Mouse (Mus musculus): Measurements from ENCODE around the gene Fgfrl1. TPM values are rescaled to one million over a fixed set of nuclear protein-coding genes. Genes with fewer than 3 reads are reported as not detected.
A peak's percentile ranks its signal among the peaks of the same experiment; 100 is the strongest.

Gene Fgfrl1
- polyA plus RNA-seq, 1 experiment = 93.3 TPM

GRCm38 (mm10) chr5:108727425-108727824 lies 35.2 kb downstream of the Fgfrl1 start:
- TF ChIP-seq SRF (IDR thresholded peaks at IDR 0.05; ENCODE audit: control insufficient read depth, insufficient read length, low read depth) (no peak), MYOD1 (IDR thresholded peaks at IDR 0.05; ENCODE audit: control insufficient read depth in 1 of 3, insufficient read length in 2 of 3, low read depth in 2 of 3) (no peak), POLR2AphosphoS2 (IDR thresholded peaks at IDR 0.05; ENCODE audit: insufficient read length, low read depth) (no peak), CEBPB (IDR thresholded peaks at IDR 0.05; ENCODE audit: insufficient read depth, poor library complexity, severe bottlenecking) (no peak), MYOG (IDR thresholded peaks at IDR 0.05; ENCODE audit: control insufficient read depth in 1 of 3, insufficient read depth in 1 of 3, insufficient read length in 2 of 3, low read depth in 2 of 3) (no peak), REST (IDR thresholded peaks at IDR 0.05; ENCODE audit: insufficient read depth, insufficient read length) (no peak), TCF12 (IDR thresholded peaks at IDR 0.05; ENCODE audit: insufficient read depth, poor library complexity, severe bottlenecking) (no peak), E2F4 (IDR thresholded peaks at IDR 0.05; ENCODE audit: insufficient read depth) (no peak), MAX (IDR thresholded peaks at IDR 0.05; ENCODE audit: low read depth) (no peak), POLR2A (IDR thresholded peaks at IDR 0.05; ENCODE audit: insufficient read length, low read depth) (no peak), USF1 (IDR thresholded peaks at IDR 0.05; ENCODE audit: low read depth) (no peak), TCF3 (IDR thresholded peaks at IDR 0.05; ENCODE audit: insufficient read length, low read depth) (no peak)
- Histone ChIP-seq H3ac (ENCODE audit: control insufficient read depth, insufficient read length) (no peak overlapping the region), H3K4me3 (no peak overlapping the region), H3K36me3 (ENCODE audit: control insufficient read depth, insufficient read depth) (no peaks in the 10 kb centered on the region), H3K27me3 (ENCODE audit: control insufficient read depth, insufficient read depth, insufficient read length) (no peaks in the 10 kb centered on the region), H3K79me2 (ENCODE audit: control insufficient read depth, insufficient read depth) (no peaks in the 10 kb centered on the region), H3K4me2 (ENCODE audit: low read depth) (no peak overlapping the region)

- Histone ChIP-seq H3K4me3 (no peak overlapping the region), H3K36me3 (ENCODE audit: control insufficient read depth, insufficient read depth) (no peaks in the 10 kb centered on the region), H3K27me3 (ENCODE audit: control insufficient read depth, insufficient read depth, insufficient read length) (no peaks in the 10 kb centered on the region), H3ac (ENCODE audit: control insufficient read depth, insufficient read length) (no peak overlapping the region), H3K79me2 (ENCODE audit: control insufficient read depth, insufficient read depth) (no peaks in the 10 kb centered on the region), H3K4me2 (ENCODE audit: low read depth) (no peak overlapping the region)
- TF ChIP-seq USF1 (IDR thresholded peaks at IDR 0.05; ENCODE audit: low read depth) (peak; percentile 60), CEBPB (IDR thresholded peaks at IDR 0.05; ENCODE audit: insufficient read depth, poor library complexity, severe bottlenecking) (no peak)
Observed at GRCm38 (mm10) chr5:108741844-108742243, 49.7 kb downstream of the Fgfrl1 start.

GRCm38 (mm10) chr5:108742596-108742995 lies 50.4 kb downstream of the Fgfrl1 start:
- Histone ChIP-seq H3ac (ENCODE audit: control insufficient read depth, insufficient read length) (no peak overlapping the region), H3K4me2 (ENCODE audit: low read depth) (no peak overlapping the region), H3K27me3 (ENCODE audit: control insufficient read depth, insufficient read depth, insufficient read length) (no peaks in the 10 kb centered on the region), H3K36me3 (ENCODE audit: control insufficient read depth, insufficient read depth) (no peaks in the 10 kb centered on the region), H3K4me3 (no peak overlapping the region), H3K79me2 (ENCODE audit: control insufficient read depth, insufficient read depth) (no peaks in the 10 kb centered on the region)
- TF ChIP-seq TCF12 (IDR thresholded peaks at IDR 0.05; ENCODE audit: insufficient read depth, poor library complexity, severe bottlenecking) = no peak
- no peak for TF ChIP-seq USF1 (IDR thresholded peaks at IDR 0.05; ENCODE audit: low read depth)

GRCm38 (mm10) chr5:108743856-108744255 lies 51.7 kb downstream of the Fgfrl1 start:
- H3K79me2 ChIP-seq (ENCODE audit: control insufficient read depth, insufficient read depth) = no peaks in the 10 kb centered on the region
- H3K36me3 ChIP-seq (ENCODE audit: control insufficient read depth, insufficient read depth) = no peaks in the 10 kb centered on the region
- H3K4me2 ChIP-seq (ENCODE audit: low read depth) = no peak overlapping the region
- TF ChIP-seq TCF3 (IDR thresholded peaks at IDR 0.05; ENCODE audit: insufficient read length, low read depth) (no peak), REST (IDR thresholded peaks at IDR 0.05; ENCODE audit: insufficient read depth, insufficient read length) (no peak), MYOG (IDR thresholded peaks at IDR 0.05; ENCODE audit: control insufficient read depth in 1 of 3, insufficient read depth in 1 of 3, insufficient read length in 2 of 3, low read depth in 2 of 3) (no peak), USF1 (IDR thresholded peaks at IDR 0.05; ENCODE audit: low read depth) (no peak), MYOD1 (IDR thresholded peaks at IDR 0.05; ENCODE audit: control insufficient read depth in 1 of 3, insufficient read length in 2 of 3, low read depth in 2 of 3) (no peak), POLR2A (IDR thresholded peaks at IDR 0.05; ENCODE audit: insufficient read length, low read depth) (no peak), TCF12 (IDR thresholded peaks at IDR 0.05; ENCODE audit: insufficient read depth, poor library complexity, severe bottlenecking) (no peak), MAX (IDR thresholded peaks at IDR 0.05; ENCODE audit: low read depth) (no peak), POLR2AphosphoS2 (IDR thresholded peaks at IDR 0.05; ENCODE audit: insufficient read length, low read depth) (no peak), CEBPB (IDR thresholded peaks at IDR 0.05; ENCODE audit: insufficient read depth, poor library complexity, severe bottlenecking) (no peak), SRF (IDR thresholded peaks at IDR 0.05; ENCODE audit: control insufficient read depth, insufficient read length, low read depth) (no peak), E2F4 (IDR thresholded peaks at IDR 0.05; ENCODE audit: insufficient read depth) (no peak)
- no peak overlapping the region for H3K4me3 ChIP-seq
- no peak overlapping the region for H3ac ChIP-seq (ENCODE audit: control insufficient read depth, insufficient read length)
- no peaks in the 10 kb centered on the region for H3K27me3 ChIP-seq (ENCODE audit: control insufficient read depth, insufficient read depth, insufficient read length)

GRCm38 (mm10) chr5:108744629-108745028 lies 52.4 kb downstream of the Fgfrl1 start:
- no peak overlapping the region for H3K4me3 ChIP-seq
- H3K27me3 ChIP-seq (ENCODE audit: control insufficient read depth, insufficient read depth, insufficient read length) = no peaks in the 10 kb centered on the region
- H3K36me3 ChIP-seq (ENCODE audit: control insufficient read depth, insufficient read depth) = no peaks in the 10 kb centered on the region
- H3K79me2 ChIP-seq (ENCODE audit: control insufficient read depth, insufficient read depth) = no peaks in the 10 kb centered on the region
- TF ChIP-seq CEBPB (IDR thresholded peaks at IDR 0.05; ENCODE audit: insufficient read depth, poor library complexity, severe bottlenecking) (no peak), USF1 (IDR thresholded peaks at IDR 0.05; ENCODE audit: low read depth) (no peak), TCF12 (IDR thresholded peaks at IDR 0.05; ENCODE audit: insufficient read depth, poor library complexity, severe bottlenecking) (no peak), MYOG (IDR thresholded peaks at IDR 0.05; ENCODE audit: control insufficient read depth in 1 of 3, insufficient read depth in 1 of 3, insufficient read length in 2 of 3, low read depth in 2 of 3) (no peak), SRF (IDR thresholded peaks at IDR 0.05; ENCODE audit: control insufficient read depth, insufficient read length, low read depth) (no peak), MYOD1 (IDR thresholded peaks at IDR 0.05; ENCODE audit: control insufficient read depth in 1 of 3, insufficient read length in 2 of 3, low read depth in 2 of 3) (no peak), REST (IDR thresholded peaks at IDR 0.05; ENCODE audit: insufficient read depth, insufficient read length) (no peak), POLR2A (IDR thresholded peaks at IDR 0.05; ENCODE audit: insufficient read length, low read depth) (no peak), TCF3 (IDR thresholded peaks at IDR 0.05; ENCODE audit: insufficient read length, low read depth) (no peak), E2F4 (IDR thresholded peaks at IDR 0.05; ENCODE audit: insufficient read depth) (no peak), POLR2AphosphoS2 (IDR thresholded peaks at IDR 0.05; ENCODE audit: insufficient read length, low read depth) (no peak), MAX (IDR thresholded peaks at IDR 0.05; ENCODE audit: low read depth) (no peak)
- no peak overlapping the region for H3ac ChIP-seq (ENCODE audit: control insufficient read depth, insufficient read length)
- H3K4me2 ChIP-seq (ENCODE audit: low read depth) = no peak overlapping the region

All from myocyte (in vitro differentiated cells).